Comparison of ENCODE assay signal across 22 mouse cellular contexts in genomic region chr11:57857709-57858108, GRCm38 (mm10). TPM values are rescaled to one million over a fixed set of nuclear protein-coding genes. Genes with fewer than 3 reads are reported as not detected.
"Had no signal": no experiment of that assay in that cellular context is flagged by ENCODE, and none has a peak within 500 bp of the region (broad histone marks: within the 10 kb centered on the region; RNA-seq: fewer than 3 reads in every experiment).

No protein-coding gene starts in this region.

- H3K9me3 ChIP-seq: midbrain, embryonic 10.5 days; midbrain, embryonic 13.5 days; neural tube, embryonic 13.5 days; neural tube, embryonic 15.5 days had no signal

- H3K27ac ChIP-seq: liver, embryonic 12.5 days; liver, embryonic 14.5 days; midbrain, embryonic 10.5 days; midbrain, embryonic 13.5 days; neural tube, embryonic 13.5 days; neural tube, embryonic 15.5 days had no signal

- H3K4me2 ChIP-seq: liver, embryonic 12.5 days; lung, embryonic 14.5 days; midbrain, embryonic 13.5 days; neural tube, embryonic 13.5 days; neural tube, embryonic 15.5 days had no signal

- H3K36me3 ChIP-seq: liver, embryonic 12.5 days; midbrain, embryonic 10.5 days; midbrain, embryonic 13.5 days; neural tube, embryonic 13.5 days; neural tube, embryonic 15.5 days had no signal

- H3K4me1 ChIP-seq: liver, embryonic 12.5 days; midbrain, embryonic 13.5 days; neural tube, embryonic 13.5 days; neural tube, embryonic 15.5 days had no signal

- ATAC-seq: liver, embryonic 12.5 days; midbrain, embryonic 13.5 days; midbrain, embryonic 16.5 days had no signal

- H3K4me3 ChIP-seq: liver, embryonic 12.5 days; midbrain, embryonic 10.5 days; midbrain, embryonic 13.5 days; myocyte; neural tube, embryonic 13.5 days; neural tube, embryonic 15.5 days had no signal

- H3K9ac ChIP-seq: liver, embryonic 12.5 days; liver, embryonic 14.5 days; lung, embryonic 14.5 days; midbrain, embryonic 13.5 days; neural tube, embryonic 13.5 days; neural tube, embryonic 15.5 days had no signal

- DNase-seq: lung, adult 18-20 months; lung, embryonic 14.5 days; lung, postnatal 14 days; lung, postnatal 4 days; retina, postnatal 1 day; right cerebral cortex, adult 18-20 months; right cerebral cortex, postnatal 25 days; right cerebral cortex, postnatal 4 days; spleen, adult 18-20 months; thymus, adult 18-20 months; thymus, postnatal 14 days; thymus, postnatal 36 days had no signal

- H3K27me3 ChIP-seq: midbrain, embryonic 13.5 days; neural tube, embryonic 13.5 days; neural tube, embryonic 15.5 days had no signal

RNA-seq across cellular contexts. Expression of gene Hand1, which starts 25.1 kb away (rescaled TPM):
- total RNA-seq: megakaryocyte, adult 5-6 weeks; megakaryocyte-erythroid progenitor cell, adult 5-6 weeks had no signal
- polyA plus RNA-seq: lung, embryonic 14.5 days; midbrain, embryonic 10.5 days; midbrain, embryonic 13.5 days; midbrain, embryonic 16.5 days; myocyte; neural tube, embryonic 15.5 days had no signal
